Mouse (Mus musculus) ovary, adult 2 months (tissue): ENCODE results near the gene Hcn4. TPM values are rescaled to one million over a fixed set of nuclear protein-coding genes. Genes with fewer than 3 reads are reported as not detected.

ENCODE experiments used
- polyA plus RNA-seq: library from polyadenylated mRNA; depleted of rRNA; stranded (reverse); fragments of >200 nt; gene quantifications from 2 replicates; pipeline ENCODE4 v1.2.3, GENCODE M21; 2012; rRNA removed

Gene Hcn4
- 0.51 and 0.64 TPM in 2 replicates for polyA plus RNA-seq

DNA sequence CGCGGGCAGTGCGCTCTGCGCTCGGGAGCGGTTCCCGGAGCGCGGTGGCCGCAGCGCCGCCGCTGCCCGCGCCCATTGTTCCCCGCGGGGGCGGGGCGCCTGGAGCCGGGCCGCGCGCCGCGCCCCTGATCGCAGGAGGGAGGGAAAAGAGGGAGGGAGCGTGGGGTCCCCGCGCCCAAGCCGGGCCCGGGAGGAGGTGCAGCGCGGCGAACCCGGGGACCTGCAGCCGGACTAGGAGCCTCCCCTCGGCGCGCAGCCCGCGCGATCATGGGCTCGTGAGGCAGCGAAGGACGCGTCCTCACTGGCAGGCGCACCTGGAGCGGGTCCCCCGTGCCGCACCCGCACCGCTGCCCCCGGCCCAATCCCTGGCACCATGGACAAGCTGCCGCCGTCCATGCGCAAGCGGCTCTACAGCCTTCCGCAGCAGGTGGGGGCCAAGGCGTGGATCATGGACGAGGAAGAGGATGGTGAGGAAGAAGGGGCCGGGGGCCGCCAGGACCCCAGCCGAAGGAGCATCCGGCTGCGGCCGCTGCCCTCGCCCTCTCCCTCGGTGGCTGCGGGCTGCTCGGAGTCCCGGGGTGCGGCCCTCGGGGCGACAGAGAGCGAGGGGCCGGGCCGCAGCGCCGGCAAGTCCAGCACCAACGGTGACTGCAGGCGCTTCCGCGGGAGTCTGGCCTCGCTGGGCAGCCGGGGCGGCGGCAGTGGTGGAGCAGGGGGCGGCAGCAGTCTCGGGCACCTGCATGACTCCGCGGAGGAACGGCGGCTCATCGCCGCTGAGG is at the start of gene Hcn4:
TSS of gene Hcn4 (plus strand) at position 274 of the 779 bp plus-strand sequence.

Other genes with a start within 250 kb of the Hcn4 start
- 284 and 445 TPM in 2 replicates for gene Nptn, start 241.2 kb upstream of the Hcn4 start, polyA plus RNA-seq
- 0.76 and 1.5 TPM in 2 replicates for gene Rec114, start 79.4 kb upstream of the Hcn4 start, polyA plus RNA-seq
- 39.5 and 48.4 TPM in 2 replicates for gene Neo1, start 213.0 kb downstream of the Hcn4 start, polyA plus RNA-seq